Mouse (Mus musculus) intestine, embryonic 16.5 days (tissue): Measurements from ENCODE around the gene Map3k5. TPM values are rescaled to one million over a fixed set of nuclear protein-coding genes. Genes with fewer than 3 reads are reported as not detected.

ENCODE experiments used
- ATAC-seq: fragments of 200-750 bp; cut with Nextera tagmentation; 2 replicates; pipeline ENCODE4 v1.8.0; 2017; ENCODE audit warnings: moderate TSS enrichment, moderate library complexity
- H3K27ac ChIP-seq: fragments of 300-500 bp; sonication (generic); 2 replicates; pipeline ENCODE4 v1.5.1; 2014; ENCODE audit warnings: mild to moderate bottlenecking, low read length
- H3K27me3 ChIP-seq: fragments of 300-500 bp; sonication (generic); replicated peaks from 2 replicates; pipeline ENCODE4 v1.6.1; 2014; ENCODE audit warnings: low read length, control low read depth, mixed read lengths; ENCODE audit not compliant: control insufficient read depth, insufficient read depth
- H3K36me3 ChIP-seq: fragments of 300-500 bp; sonication (generic); 2 replicates; pipeline ENCODE4 v1.6.1; 2014; ENCODE audit warnings: low read length, control low read depth; ENCODE audit not compliant: control insufficient read depth, insufficient read depth
- H3K4me1 ChIP-seq: fragments of 300-500 bp; sonication (generic); 2 replicates; pipeline ENCODE4 v1.6.1; 2014; ENCODE audit warnings: low read length, control low read depth, mixed read lengths; ENCODE audit not compliant: control insufficient read depth, insufficient read depth
- H3K4me2 ChIP-seq: fragments of 300-500 bp; sonication (generic); 2 replicates; pipeline ENCODE4 v1.6.1; 2014; ENCODE audit warnings: low read depth, low read length, control low read depth
- H3K4me3 ChIP-seq: fragments of 300-500 bp; sonication (generic); 2 replicates; pipeline ENCODE4 v1.5.1; 2014; ENCODE audit warnings: mild to moderate bottlenecking, low read length
- H3K9ac ChIP-seq: fragments of 300-500 bp; sonication (generic); 2 replicates; pipeline ENCODE4 v1.6.1; 2014; ENCODE audit warnings: low read depth, low read length
- H3K9me3 ChIP-seq: fragments of 300-500 bp; sonication (generic); 2 replicates; pipeline ENCODE4 v1.6.1; 2016; ENCODE audit warnings: low read length, control low read depth; ENCODE audit not compliant: control insufficient read depth
- WGBS: fragments of 180-500 bp; shearing (Covaris S2); extraction: QIAGEN DNeasy Blood & Tissue Kit; methylation state at CpG from one replicate; pipeline ENCODE4 v1.1.7; 2014; 5-methylcytosine and 5-hydroxymethylcytosine counted together
- polyA plus RNA-seq: library from polyadenylated mRNA; unstranded; fragments of >200 nt; fragmentation: Nextera tagmentation; extraction: Ambion mirVana; gene quantifications from 2 replicates; pipeline ENCODE4 v1.2.1, GENCODE M21; 2015

Gene Map3k5
- polyA plus RNA-seq, 1 experiment from 2014 or later = 1.4 TPM

- H3K9me3 ChIP-seq = no peaks in the 10 kb centered on the region
- peak within 1 kb of the TSS; percentile 86 for H3K9ac ChIP-seq
- no peaks in the 10 kb centered on the region for H3K36me3 ChIP-seq
- H3K4me3 ChIP-seq = peak within 1 kb of the TSS; percentile 83
- H3K4me1 ChIP-seq = no peaks in the 10 kb centered on the region; the same call in 1 of the 2 replicates
- peak within 1 kb of the TSS; percentile 78 for H3K27ac ChIP-seq
- 4% methylated on average over 51 of the region's 51 CpGs for WGBS
- H3K4me2 ChIP-seq = peak within 1 kb of the TSS; percentile 90
- no peak; the same call in 1 of the 2 replicates for ATAC-seq
- peaks cover 7% of the 10 kb centered on the region; the same call in 1 of the 2 replicates for H3K27me3 ChIP-seq
Measured at GRCm38 (mm10) chr10:20148130-20148772, 214.0 kb downstream of the Map3k5 start, which contains the start of gene Map7. Gene Map7 (plus strand): TSS chr10:20148471.

- ATAC-seq = peak; percentile 96
- H3K9ac ChIP-seq = peak overlapping the region; percentile 86
- H3K27ac ChIP-seq = peak overlapping the region; percentile 78
- under 1% methylated on average over 36 of the region's 58 CpGs for WGBS
- peaks cover 2% of the 10 kb centered on the region; the same call in 1 of the 2 replicates for H3K4me1 ChIP-seq
- no peaks in the 10 kb centered on the region for H3K36me3 ChIP-seq
- H3K27me3 ChIP-seq = peaks cover 7% of the 10 kb centered on the region; the same call in 1 of the 2 replicates
- peak overlapping the region; percentile 90 for H3K4me2 ChIP-seq
- H3K4me3 ChIP-seq = peak overlapping the region; percentile 83
- no peaks in the 10 kb centered on the region for H3K9me3 ChIP-seq
Measured at GRCm38 (mm10) chr10:20148773-20149120, 214.5 kb downstream of the Map3k5 start.

GRCm38 (mm10) chr10:20149121-20149834 is 215.0 kb downstream of the Map3k5 start:
- ATAC-seq = peak; percentile 64
- WGBS = under 1% methylated on average over 65 of the region's 74 CpGs

GRCm38 (mm10) chr10:20149835-20150355 is 215.6 kb downstream of the Map3k5 start:
- peak overlapping the region; percentile 90 for H3K4me2 ChIP-seq
- H3K36me3 ChIP-seq = no peaks in the 10 kb centered on the region
- no peaks in the 10 kb centered on the region for H3K9me3 ChIP-seq
- no peak for ATAC-seq
- 6% methylated on average over 13 of the region's 13 CpGs for WGBS
- H3K4me3 ChIP-seq = peak overlapping the region; percentile 83
- peaks cover 5% of the 10 kb centered on the region; the same call in 1 of the 2 replicates for H3K4me1 ChIP-seq
- H3K27ac ChIP-seq = peak overlapping the region; percentile 78; the same call in 1 of the 2 replicates
- peaks cover 7% of the 10 kb centered on the region; the same call in 1 of the 2 replicates for H3K27me3 ChIP-seq
- peak overlapping the region; percentile 86 for H3K9ac ChIP-seq

More at GRCm38 (mm10) chr10:20149121-20149834, 215.0 kb downstream of the Map3k5 start:
- Histone ChIP-seq H3K9me3 (no peaks in the 10 kb centered on the region), H3K27me3 (peaks cover 7% of the 10 kb centered on the region; the same call in 1 of the 2 replicates), H3K4me2 (peak overlapping the region; percentile 90), H3K36me3 (no peaks in the 10 kb centered on the region), H3K4me3 (peak overlapping the region; percentile 83), H3K27ac (peak overlapping the region; percentile 78), H3K4me1 (peaks cover 5% of the 10 kb centered on the region; the same call in 1 of the 2 replicates), H3K9ac (peak overlapping the region; percentile 86)

- WGBS = 83% methylated on average over 1 of the region's 1 CpGs
- no peak overlapping the region for H3K9ac ChIP-seq
- no peaks in the 10 kb centered on the region for H3K9me3 ChIP-seq
- H3K27ac ChIP-seq = no peak overlapping the region
- H3K4me1 ChIP-seq = peaks cover 5% of the 10 kb centered on the region
- ATAC-seq = no peak
- no peaks in the 10 kb centered on the region for H3K36me3 ChIP-seq
- peaks cover 7% of the 10 kb centered on the region; the same call in 1 of the 2 replicates for H3K27me3 ChIP-seq
- no peak overlapping the region for H3K4me3 ChIP-seq
- H3K4me2 ChIP-seq = no peak overlapping the region
Measured at GRCm38 (mm10) chr10:20152131-20152530, 217.9 kb downstream of the Map3k5 start.

- no peaks in the 10 kb centered on the region for H3K36me3 ChIP-seq
- no peak overlapping the region for H3K4me2 ChIP-seq
- no peak overlapping the region for H3K9ac ChIP-seq
- WGBS = 52% methylated on average over 2 of the region's 2 CpGs
- peaks cover 5% of the 10 kb centered on the region; the same call in 1 of the 2 replicates for H3K27me3 ChIP-seq
- no peak overlapping the region for H3K4me3 ChIP-seq
- peaks cover 5% of the 10 kb centered on the region for H3K4me1 ChIP-seq
- peak overlapping the region; percentile 74 for H3K27ac ChIP-seq
- no peaks in the 10 kb centered on the region for H3K9me3 ChIP-seq
- ATAC-seq = peak; percentile 45
Measured at GRCm38 (mm10) chr10:20153507-20153906, 219.2 kb downstream of the Map3k5 start.

- Histone ChIP-seq H3K27ac (no peak overlapping the region), H3K27me3 (no peaks in the 10 kb centered on the region), H3K4me3 (no peak overlapping the region), H3K36me3 (no peaks in the 10 kb centered on the region), H3K4me2 (no peak overlapping the region), H3K4me1 (peaks cover 5% of the 10 kb centered on the region), H3K9me3 (no peaks in the 10 kb centered on the region), H3K9ac (no peak overlapping the region)
- no peak for ATAC-seq
- WGBS = 73% methylated on average over 7 of the region's 7 CpGs
Measured at GRCm38 (mm10) chr10:20155401-20155800, 221.1 kb downstream of the Map3k5 start.

GRCm38 (mm10) chr10:20157021-20157726 is 222.9 kb downstream of the Map3k5 start:
- H3K4me2 ChIP-seq = no peak overlapping the region
- H3K27me3 ChIP-seq = no peaks in the 10 kb centered on the region
- H3K4me3 ChIP-seq = no peak overlapping the region
- H3K4me1 ChIP-seq = peaks cover 11% of the 10 kb centered on the region
- no peak for ATAC-seq
- 77% methylated on average over 8 of the region's 8 CpGs for WGBS
- no peak overlapping the region for H3K27ac ChIP-seq
- H3K36me3 ChIP-seq = no peaks in the 10 kb centered on the region
- H3K9me3 ChIP-seq = no peaks in the 10 kb centered on the region
- H3K9ac ChIP-seq = no peak overlapping the region

- ATAC-seq = no peak
- H3K9me3 ChIP-seq = no peaks in the 10 kb centered on the region
- WGBS = 61% methylated on average over 4 of the region's 4 CpGs
- no peaks in the 10 kb centered on the region for H3K36me3 ChIP-seq
- no peak overlapping the region for H3K4me3 ChIP-seq
- H3K4me2 ChIP-seq = no peak overlapping the region
- H3K27me3 ChIP-seq = no peaks in the 10 kb centered on the region
- H3K4me1 ChIP-seq = peaks cover 14% of the 10 kb centered on the region
- no peak overlapping the region for H3K9ac ChIP-seq
- no peak overlapping the region for H3K27ac ChIP-seq
Measured at GRCm38 (mm10) chr10:20158756-20159155, 224.5 kb downstream of the Map3k5 start.
